8 mouse cellular contexts compared by ENCODE assay signal in genomic region chr17:75074978-75075699, GRCm38 (mm10).
A peak's percentile ranks its signal among the peaks of the same experiment; 100 is the strongest.
DNase-seq lines count a peak whose midpoint lies in the region; ATAC-seq and TF ChIP-seq lines count a peak whose summit lies in the region.

No protein-coding gene starts in this region.

- H3K36me3 ChIP-seq in megakaryocyte, embryonic 14.5 days (replicated peaks; ENCODE audit: low read length) = peaks cover 87% of the 10 kb centered on the region
- 0 out of 2 replicates have a peak, but pooled peaks cover under 1% of the 10 kb centered on the region for H3K36me3 ChIP-seq in heart, embryonic 12.5 days
- no peaks in the 10 kb centered on the region for H3K36me3 ChIP-seq in lung, embryonic 15.5 days

- H3K4me3 ChIP-seq in megakaryocyte, embryonic 14.5 days (replicated peaks) = peak overlapping the region; percentile 64
- no peak overlapping the region for H3K4me3 ChIP-seq in heart, embryonic 12.5 days
- no peak overlapping the region for H3K4me3 ChIP-seq in lung, embryonic 15.5 days
- no peak overlapping the region for H3K4me3 ChIP-seq in cerebellum, adult 2 months (replicated peaks; ENCODE audit: insufficient read depth, low read depth, low read length)

- H3K4me1 ChIP-seq in megakaryocyte, embryonic 14.5 days = peaks cover 99% of the 10 kb centered on the region
- peaks cover 55% of the 10 kb centered on the region for H3K4me1 ChIP-seq in heart, embryonic 12.5 days (replicated peaks)
- H3K4me1 ChIP-seq in lung, embryonic 15.5 days = peaks cover 10% of the 10 kb centered on the region; the same call in 1 of the 2 replicates
- H3K4me1 ChIP-seq in cerebellum, adult 2 months (ENCODE audit: control insufficient read depth, insufficient read depth, low read length) = no peaks in the 10 kb centered on the region

- peak; percentile 32 to 36 for DNase-seq in cerebellum, postnatal 10 days
- no peak for DNase-seq in cerebellum, adult 8-10 months
- no peak for DNase-seq in T-cell, adult 2 months (ENCODE audit: low spot score)
- DNase-seq in cerebellum, adult 2 months = no peak

- H3K4me2 ChIP-seq in heart, embryonic 12.5 days = peak overlapping the region; percentile 45
- H3K4me2 ChIP-seq in lung, embryonic 15.5 days = peak overlapping the region; percentile 28

- H3K27me3 ChIP-seq in megakaryocyte, embryonic 14.5 days (replicated peaks) = no peaks in the 10 kb centered on the region
- H3K27me3 ChIP-seq in heart, embryonic 12.5 days (replicated peaks) = no peaks in the 10 kb centered on the region
- no peaks in the 10 kb centered on the region for H3K27me3 ChIP-seq in lung, embryonic 15.5 days
- no peaks in the 10 kb centered on the region for H3K27me3 ChIP-seq in cerebellum, adult 2 months (ENCODE audit: control insufficient read depth, insufficient read depth, low read length)

- TF ChIP-seq CTCF in cerebellum, adult 2 months (IDR thresholded peaks at IDR 0.05; ENCODE audit: borderline replicate concordance, insufficient read depth, low read depth, low read length) = no peak

- peak overlapping the region; percentile 89 for H3K27ac ChIP-seq in heart, embryonic 12.5 days (ENCODE audit: poor library complexity, severe bottlenecking)
- H3K27ac ChIP-seq in lung, embryonic 15.5 days = peak overlapping the region; percentile 32
- H3K27ac ChIP-seq in cerebellum, adult 2 months (ENCODE audit: insufficient read depth, low read length) = no peak overlapping the region

- no peak for ATAC-seq in megakaryocyte, adult 5-6 weeks (ENCODE audit: poor library complexity, severe bottlenecking)
- no peak for ATAC-seq in heart, embryonic 12.5 days (ENCODE audit: insufficient number of reproducible peaks, low FRiP score)
- ATAC-seq in lung, embryonic 15.5 days (ENCODE audit: borderline replicate concordance, extremely low read depth, low FRiP score, low TSS enrichment) = no peak

- H3K9me3 ChIP-seq in megakaryocyte, embryonic 14.5 days = peaks cover 7% of the 10 kb centered on the region
- no peaks in the 10 kb centered on the region; the same call in 1 of the 2 replicates for H3K9me3 ChIP-seq in heart, embryonic 12.5 days (replicated peaks)
- no peaks in the 10 kb centered on the region for H3K9me3 ChIP-seq in lung, embryonic 15.5 days

- no peak overlapping the region for H3K9ac ChIP-seq in heart, embryonic 12.5 days
- no peak overlapping the region for H3K9ac ChIP-seq in lung, embryonic 15.5 days

- 54% methylated on average over 19 of the region's 19 CpGs for WGBS in heart, embryonic 12.5 days
- WGBS in lung, embryonic 15.5 days = 62% methylated on average over 19 of the region's 19 CpGs
- 69% methylated on average over 19 of the region's 19 CpGs for WGBS in cerebellum, adult 2 months

- TF ChIP-seq POLR2A in cerebellum, adult 2 months (IDR thresholded peaks at IDR 0.05; ENCODE audit: borderline replicate concordance, insufficient read depth, low read length) = no peak

Comparison
In these comparisons a context has a peak if more than half of its experiments do, and no peak if none do; other contexts are left out.
1. DNase-seq: peak in cerebellum, postnatal 10 days (2 of 2); none in cerebellum, adult 8-10 months (single experiment), T-cell, adult 2 months (single experiment) and cerebellum, adult 2 months (0 of 2).